8 mouse cellular contexts compared by ENCODE assay signal in genomic region chr4:149650493-149651193, GRCm38 (mm10). TPM values are rescaled to one million over a fixed set of nuclear protein-coding genes. Genes with fewer than 3 reads are reported as not detected.
DNase-seq lines count a peak whose midpoint lies in the region; ATAC-seq and TF ChIP-seq lines count a peak whose summit lies in the region.

No protein-coding gene starts in this region.

- H3K36me3 ChIP-seq in ES-Bruce4 (ENCODE audit: control insufficient read depth, insufficient read depth, low read length, poor library complexity, severe bottlenecking): 0 out of 2 replicates have a peak, but pooled peaks cover under 1% of the 10 kb centered on the region

- TF ChIP-seq POLR2A in ES-Bruce4 (IDR thresholded peaks at IDR 0.05; ENCODE audit: insufficient read depth, low read length): no peak

- ATAC-seq in inflammation-experienced regulatory T-cells, adult 6 months: no peak

- no peak overlapping the region for H3K27ac ChIP-seq in ES-Bruce4 (ENCODE audit: insufficient read depth, low read length)

- H3K9me3 ChIP-seq in ES-Bruce4 (replicated peaks; ENCODE audit: control insufficient read depth, insufficient read depth, low read length, poor library complexity, severe bottlenecking): no peaks in the 10 kb centered on the region

- TF ChIP-seq CTCF in ES-Bruce4 (IDR thresholded peaks at IDR 0.05; ENCODE audit: low read depth, low read length): peak; percentile 74

- H3K4me3 ChIP-seq in ES-Bruce4 (ENCODE audit: low read depth, low read length): no peak overlapping the region

- TF ChIP-seq EP300 in ES-Bruce4 (IDR thresholded peaks at IDR 0.05; ENCODE audit: insufficient read depth, low read depth, low read length): no peak

- H3K9ac ChIP-seq in ES-Bruce4 (ENCODE audit: low read depth, poor library complexity, severe bottlenecking): no peak overlapping the region

- peaks cover 4% of the 10 kb centered on the region for H3K4me1 ChIP-seq in ES-Bruce4 (ENCODE audit: control insufficient read depth, insufficient read depth, low read length)

- no peaks in the 10 kb centered on the region for H3K27me3 ChIP-seq in ES-Bruce4 (ENCODE audit: control insufficient read depth, insufficient read depth, low read length, poor library complexity, severe bottlenecking)

- intact Hi-C loops in heart, postnatal 10 days (cut with DNase I): loop anchor here (1.0 kb wide), 1 partner anchor 60 kb away; no protein-coding TSS in a partner anchor

- peak; percentile 90 for DNase-seq in adrenal gland, postnatal 10 days
- DNase-seq in embryo, embryonic 11.5 days (ENCODE audit: low read depth, low spot score): peak; percentile 46
- DNase-seq in heart, postnatal 10 days: peak; percentile 80 to 92
- DNase-seq in layer of hippocampus, adult 8-10 months (ENCODE audit: low spot score in 2 of 2): peak; percentile 69 to 78
- DNase-seq in lung, postnatal 25 days (ENCODE audit: low spot score): peak; percentile 70
- DNase-seq in right cerebral cortex, postnatal 14 days: peak; percentile 89

RNA-seq across cellular contexts. Expression of gene Pik3cd, which starts 51.7 kb away (rescaled TPM):
- 13.3 and 13.5 TPM in 2 replicates for polyA plus RNA-seq in ES-Bruce4 (2011; ENCODE audit: insufficient read depth, insufficient read length, low read depth, missing spikeins)
- 10 to 100 TPM in 1 of 2 experiments, 1 to 10 TPM in 1; 7.5 to 12.1 TPM for total RNA-seq in adrenal gland, postnatal 10 days (2021)
- 1 to 10 TPM; 4.1 to 4.6 TPM for total RNA-seq in heart, postnatal 10 days (2021)
- 10 to 100 TPM; 26.7 to 30.2 (median 28.4) TPM for total RNA-seq in layer of hippocampus, adult 8-10 months (2022)
- polyA plus RNA-seq in inflammation-experienced regulatory T-cells, adult 6 months (2017; shearing (Covaris generic)): 100 to 1,000 TPM; 108 to 124 (median 115) TPM
